Mouse (Mus musculus) heart, postnatal 0 days (tissue): ENCODE measurements around the gene Mrpl39.

ENCODE experiments used
- CTCF ChIP-seq: IDR thresholded peaks from 2 replicates; pipeline ENCODE4 v1.5.1; 2016; ENCODE audit warnings: antibody characterized with exemption, control low read depth, low read depth
- EP300 ChIP-seq: IDR thresholded peaks from 2 replicates; pipeline ENCODE4 v1.6.1; 2016; ENCODE audit warnings: antibody characterized with exemption, low read depth

DNA sequence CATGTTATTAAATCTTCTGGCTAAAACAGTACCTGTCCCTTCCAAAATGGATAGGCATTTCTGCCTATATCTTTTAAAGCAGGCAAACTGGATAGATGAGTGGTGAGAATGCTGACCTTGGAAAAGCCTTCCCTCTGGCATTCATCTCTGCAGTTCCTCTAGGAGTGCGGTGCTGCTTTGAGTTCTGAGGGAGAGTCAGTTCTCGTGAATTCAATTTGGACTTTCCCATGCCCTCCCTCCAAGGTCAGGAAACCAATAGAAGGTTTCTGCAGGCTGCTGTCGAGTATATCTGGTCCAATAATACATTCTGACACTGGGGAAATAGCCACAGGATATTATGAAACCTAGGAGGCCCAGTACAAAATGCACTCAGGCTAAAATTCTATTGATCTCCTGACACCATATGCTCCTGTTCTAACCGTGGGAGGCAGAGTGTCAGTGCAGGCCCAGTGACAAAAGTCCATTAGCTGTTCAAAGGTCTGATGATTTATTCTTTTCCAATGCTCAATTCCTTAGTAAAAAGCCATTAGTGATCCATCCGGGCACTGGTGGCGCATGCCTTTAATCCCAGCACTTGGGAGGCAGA lies 10.3 kb upstream of the Mrpl39 start:
- no peak for TF ChIP-seq EP300
- no peak for TF ChIP-seq CTCF
